Mouse (Mus musculus) E14TG2a.4 (cell line): ENCODE data around the gene Zdhhc22.

Experiments used
- CTCF ChIP-seq: conservative IDR thresholded peaks from 2 replicates; pipeline ENCODE4 v1.5.1; 2014; ENCODE audit warnings: low read length
- POU5F1 ChIP-seq: IDR thresholded peaks from 2 replicates; pipeline ENCODE4 v1.6.1; 2014; ENCODE audit warnings: low read length, borderline replicate concordance

DNA sequence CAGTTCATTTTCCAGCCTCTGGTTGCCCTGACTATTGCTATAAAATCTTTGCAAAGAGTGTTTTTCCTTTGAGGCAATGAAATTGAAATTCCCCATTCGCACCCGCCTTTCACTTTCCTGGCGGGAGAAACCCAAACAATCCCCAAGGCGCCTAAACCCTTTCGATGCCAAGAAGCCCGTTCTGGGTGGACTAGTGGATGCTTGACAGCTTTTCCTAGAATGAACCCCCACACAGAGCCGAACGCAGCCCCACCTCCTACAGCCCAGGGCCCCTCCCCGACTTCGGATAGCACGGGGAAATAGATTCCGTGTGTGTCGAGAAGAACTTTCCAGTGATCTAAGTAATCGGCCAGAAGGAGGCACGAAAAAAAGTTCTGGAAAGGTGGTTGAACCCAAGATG lies 852 bp downstream of the Zdhhc22 start:
- TF ChIP-seq CTCF (no peak), POU5F1 (no peak)
